ENCODE assay signal across 8 mouse cellular contexts in genomic region chr11:97279040-97279404, GRCm38 (mm10). TPM values are rescaled to one million over a fixed set of nuclear protein-coding genes. Genes with fewer than 3 reads are reported as not detected.
DNase-seq lines count a peak whose midpoint lies in the region; ATAC-seq and TF ChIP-seq lines count a peak whose summit lies in the region.

No protein-coding gene starts in this region.

- H3K27ac ChIP-seq in embryonic facial prominence, embryonic 13.5 days, result peak overlapping the region; percentile 96; the same call in 1 of the 2 replicates
- peak overlapping the region; percentile 99 for H3K27ac ChIP-seq in intestine, embryonic 16.5 days (ENCODE audit: low read length)
- peak overlapping the region; percentile 98 for H3K27ac ChIP-seq in neural tube, embryonic 14.5 days (ENCODE audit: low read depth, low read length)

- H3K4me3 ChIP-seq in lung, adult 2 months (replicated peaks; ENCODE audit: extremely low read depth, low read depth, low read length), result peak overlapping the region; percentile 40
- peak overlapping the region; percentile 100 for H3K4me3 ChIP-seq in embryonic facial prominence, embryonic 13.5 days
- H3K4me3 ChIP-seq in intestine, embryonic 16.5 days (ENCODE audit: low read length), result peak overlapping the region; percentile 100
- H3K4me3 ChIP-seq in neural tube, embryonic 14.5 days (ENCODE audit: low read depth, low read length), result peak overlapping the region; percentile 100

- ATAC-seq in embryonic facial prominence, embryonic 13.5 days (ENCODE audit: insufficient number of reproducible peaks, insufficient read depth, low FRiP score, low TSS enrichment, low read depth), result no peak
- ATAC-seq in intestine, embryonic 16.5 days, result no peak
- ATAC-seq in neural tube, embryonic 14.5 days (ENCODE audit: low read depth), result no peak

- H3K9ac ChIP-seq in embryonic facial prominence, embryonic 13.5 days, result peak overlapping the region; percentile 99
- H3K9ac ChIP-seq in intestine, embryonic 16.5 days (ENCODE audit: low read depth, low read length), result peak overlapping the region; percentile 100
- H3K9ac ChIP-seq in neural tube, embryonic 14.5 days (replicated peaks; ENCODE audit: low read depth, low read length), result peak overlapping the region; percentile 99

- DNase-seq in lung, adult 2 months, result no peak
- DNase-seq in lung, postnatal 25 days (ENCODE audit: low spot score), result no peak
- DNase-seq in left cerebral cortex, adult 18-20 months (ENCODE audit: low spot score in 2 of 2), result no peak
- DNase-seq in cerebellum, adult 11 months, result no peak
- no peak for DNase-seq in Muller cell, postnatal 12 days (ENCODE audit: inconsistent ontology term)

- no peaks in the 10 kb centered on the region for H3K9me3 ChIP-seq in embryonic facial prominence, embryonic 13.5 days
- no peaks in the 10 kb centered on the region for H3K9me3 ChIP-seq in intestine, embryonic 16.5 days (ENCODE audit: control insufficient read depth, low read length)
- H3K9me3 ChIP-seq in neural tube, embryonic 14.5 days (ENCODE audit: control insufficient read depth, low read length), result no peaks in the 10 kb centered on the region

- H3K36me3 ChIP-seq in embryonic facial prominence, embryonic 13.5 days, result no peaks in the 10 kb centered on the region
- H3K36me3 ChIP-seq in intestine, embryonic 16.5 days (ENCODE audit: control insufficient read depth, insufficient read depth, low read length), result no peaks in the 10 kb centered on the region
- H3K36me3 ChIP-seq in neural tube, embryonic 14.5 days (ENCODE audit: control insufficient read depth, insufficient read depth, low read length), result no peaks in the 10 kb centered on the region

- H3K27me3 ChIP-seq in embryonic facial prominence, embryonic 13.5 days, result no peaks in the 10 kb centered on the region
- H3K27me3 ChIP-seq in intestine, embryonic 16.5 days (replicated peaks; ENCODE audit: control insufficient read depth, insufficient read depth, low read length), result no peaks in the 10 kb centered on the region
- H3K27me3 ChIP-seq in neural tube, embryonic 14.5 days (ENCODE audit: control insufficient read depth, insufficient read depth, low read length), result no peaks in the 10 kb centered on the region

- H3K4me1 ChIP-seq in lung, adult 2 months (ENCODE audit: control insufficient read depth, insufficient read depth, low read length), result peaks cover 5% of the 10 kb centered on the region
- H3K4me1 ChIP-seq in embryonic facial prominence, embryonic 13.5 days, result peaks cover 17% of the 10 kb centered on the region
- peaks cover 13% of the 10 kb centered on the region for H3K4me1 ChIP-seq in intestine, embryonic 16.5 days (ENCODE audit: control insufficient read depth, insufficient read depth, low read length)
- H3K4me1 ChIP-seq in neural tube, embryonic 14.5 days (ENCODE audit: control insufficient read depth, insufficient read depth, low read length), result peaks cover 10% of the 10 kb centered on the region

- peak overlapping the region; percentile 71 for H3K4me2 ChIP-seq in embryonic facial prominence, embryonic 13.5 days
- H3K4me2 ChIP-seq in intestine, embryonic 16.5 days (ENCODE audit: low read depth, low read length), result peak overlapping the region; percentile 60
- H3K4me2 ChIP-seq in neural tube, embryonic 14.5 days (ENCODE audit: low read depth, low read length), result peak overlapping the region; percentile 83

- no peak for TF ChIP-seq POLR2A in lung, adult 2 months (IDR thresholded peaks at IDR 0.05; ENCODE audit: borderline replicate concordance, extremely low read depth, low read depth, low read length)

- no peak for TF ChIP-seq CTCF in lung, adult 2 months (IDR thresholded peaks at IDR 0.05; ENCODE audit: insufficient read depth, low read length)

- WGBS in lung, adult 2 months, result 9% methylated on average over 11 of the region's 11 CpGs
- WGBS in embryonic facial prominence, embryonic 13.5 days, result 14% methylated on average over 11 of the region's 11 CpGs
- WGBS in intestine, embryonic 16.5 days, result 12% methylated on average over 11 of the region's 11 CpGs
- 21% methylated on average over 11 of the region's 11 CpGs for WGBS in neural tube, embryonic 14.5 days

RNA-seq across cellular contexts. Expression of gene Npepps, which starts 1.4 kb away (rescaled TPM):
- polyA plus RNA-seq in lung, adult 2 months (2012; rRNA removed), result 22.3 and 23.1 TPM in 2 replicates
- 83.9 and 95.4 TPM in 2 replicates for polyA plus RNA-seq in embryonic facial prominence, embryonic 13.5 days (2015; fragmentation: Nextera tagmentation; extraction: Ambion mirVana)
- 95.7 and 101 TPM in 2 replicates for polyA plus RNA-seq in intestine, embryonic 16.5 days (2015; fragmentation: Nextera tagmentation; extraction: Ambion mirVana)
- 137 and 157 TPM in 2 replicates for polyA plus RNA-seq in neural tube, embryonic 14.5 days (2014; fragmentation: Nextera tagmentation; extraction: Ambion mirVana)
- 100 to 1,000 TPM; 136 to 140 TPM for total RNA-seq in left cerebral cortex, adult 18-20 months (2021)

RNA-seq across cellular contexts. Expression of gene Mrpl45, which starts 36.5 kb away (rescaled TPM):
- polyA plus RNA-seq in lung, adult 2 months (2012; rRNA removed), result 5.1 and 8.3 TPM in 2 replicates
- 46.6 and 50.1 TPM in 2 replicates for polyA plus RNA-seq in embryonic facial prominence, embryonic 13.5 days (2015; fragmentation: Nextera tagmentation; extraction: Ambion mirVana)
- polyA plus RNA-seq in intestine, embryonic 16.5 days (2015; fragmentation: Nextera tagmentation; extraction: Ambion mirVana), result 65.0 and 65.4 TPM in 2 replicates
- 43.9 and 44.0 TPM in 2 replicates for polyA plus RNA-seq in neural tube, embryonic 14.5 days (2014; fragmentation: Nextera tagmentation; extraction: Ambion mirVana)
- total RNA-seq in left cerebral cortex, adult 18-20 months (2021), result 10 to 100 TPM; 27.7 to 30.7 TPM

Comparison
In these comparisons a context has a peak if more than half of its experiments do, and no peak if none do; other contexts are left out.
1. H3K4me3 ChIP-seq: peak in every context shown above with its lines; median percentile 100 in embryonic facial prominence, embryonic 13.5 days; 100 in intestine, embryonic 16.5 days; 100 in neural tube, embryonic 14.5 days; 40 in lung, adult 2 months.